Mouse (Mus musculus) layer of hippocampus, adult 9-11 months (tissue): ENCODE measurements at regions not wholly inside any gene's neighbourhood (a gene's known extent, or its start where the extent isn't known, plus 50 kb on each side); places are given as distances from the start of the nearest gene placed in this dataset.

Experiments used
- DNase-seq: peaks from one replicate; pipeline ENCODE4 v3.0.0; 2022

GRCm38 (mm10) chrX:11657606-11658254, 330.1 kb downstream of the H2al1j start:
- DNase-seq: no peak

- DNase-seq: peak; percentile 6
Measured at GRCm38 (mm10) chrX:11663187-11663829, 335.7 kb downstream of the H2al1j start.

GRCm38 (mm10) chrX:11664330-11665061, 336.9 kb downstream of the H2al1j start:
- peak; percentile 42 for DNase-seq

GRCm38 (mm10) chrX:11665077-11665974, 337.7 kb downstream of the H2al1j start:
- DNase-seq: peak; percentile 5

GRCm38 (mm10) chrX:11666517-11666916, 338.9 kb downstream of the H2al1j start:
- no peak for DNase-seq

- no peak for DNase-seq
Measured at GRCm38 (mm10) chrX:11671805-11672204, 344.2 kb downstream of the H2al1j start.

- DNase-seq: no peak
Measured at GRCm38 (mm10) chrX:11678086-11678485, 350.5 kb downstream of the H2al1j start.

- no peak for DNase-seq
Measured at GRCm38 (mm10) chrX:11681274-11681673, 353.7 kb downstream of the H2al1j start.

- no peak for DNase-seq
Measured at GRCm38 (mm10) chrX:11689989-11690405, 362.4 kb downstream of the H2al1j start.

GRCm38 (mm10) chrX:11690446-11690845, 362.8 kb downstream of the H2al1j start:
- no peak for DNase-seq

GRCm38 (mm10) chrX:11691019-11691418, 363.4 kb downstream of the H2al1j start:
- DNase-seq: no peak

- DNase-seq: no peak
Measured at GRCm38 (mm10) chrX:11696565-11696964, 368.9 kb downstream of the H2al1j start.

GRCm38 (mm10) chrX:11701095-11701494, 373.5 kb downstream of the H2al1j start:
- DNase-seq: no peak

- no peak for DNase-seq
Measured at GRCm38 (mm10) chrX:11705851-11706557, 378.4 kb downstream of the H2al1j start.

GRCm38 (mm10) chrX:11707330-11707729, 379.7 kb downstream of the H2al1j start:
- DNase-seq: no peak

- DNase-seq: no peak
Measured at GRCm38 (mm10) chrX:11708325-11708724, 380.7 kb downstream of the H2al1j start.

- DNase-seq: no peak
Measured at GRCm38 (mm10) chrX:11709326-11709725, 381.7 kb downstream of the H2al1j start.

- DNase-seq: no peak
Measured at GRCm38 (mm10) chrX:11713423-11713822, 385.8 kb downstream of the H2al1j start.

- DNase-seq: no peak
Measured at GRCm38 (mm10) chrX:11716773-11717172, 389.2 kb downstream of the H2al1j start.

GRCm38 (mm10) chrX:11718778-11719177, 391.2 kb downstream of the H2al1j start:
- no peak for DNase-seq

- no peak for DNase-seq
Measured at GRCm38 (mm10) chrX:11720517-11720916, 392.9 kb downstream of the H2al1j start.

GRCm38 (mm10) chrX:11722730-11723129, 395.1 kb downstream of the H2al1j start:
- no peak for DNase-seq
